Mouse (Mus musculus): ENCODE measurements at regions not wholly inside any gene's neighbourhood (a gene's known extent, or its start where the extent isn't known, plus 50 kb on each side); places are given as distances from the start of the nearest gene placed in this dataset.

DNA sequence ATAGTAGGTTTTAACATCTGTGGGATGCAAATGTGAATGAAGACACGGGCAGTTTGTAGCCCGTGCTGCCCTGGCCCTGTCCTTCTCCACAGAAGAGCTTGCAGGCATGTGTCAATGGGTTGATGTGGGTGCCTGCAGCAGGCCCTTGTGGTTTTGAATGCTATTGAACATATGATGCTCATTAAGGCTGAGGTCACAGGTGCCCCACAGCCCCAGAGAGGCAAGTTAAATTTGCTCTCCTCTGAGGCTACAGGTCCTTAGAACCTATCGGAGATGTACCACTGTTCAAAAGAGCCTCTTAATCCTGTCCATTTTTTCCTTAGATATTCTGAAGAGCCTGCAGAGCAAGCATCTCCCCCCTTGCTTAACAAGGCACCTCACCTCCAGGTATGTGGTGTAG is 71.7 kb upstream of the Dlg1 start:
- intact Hi-C loops (cut with DNase I), result no loop called here
- no peak for DNase-seq (ENCODE audit: extremely low spot score in 1 of 2, low spot score in 2 of 2)

DNA sequence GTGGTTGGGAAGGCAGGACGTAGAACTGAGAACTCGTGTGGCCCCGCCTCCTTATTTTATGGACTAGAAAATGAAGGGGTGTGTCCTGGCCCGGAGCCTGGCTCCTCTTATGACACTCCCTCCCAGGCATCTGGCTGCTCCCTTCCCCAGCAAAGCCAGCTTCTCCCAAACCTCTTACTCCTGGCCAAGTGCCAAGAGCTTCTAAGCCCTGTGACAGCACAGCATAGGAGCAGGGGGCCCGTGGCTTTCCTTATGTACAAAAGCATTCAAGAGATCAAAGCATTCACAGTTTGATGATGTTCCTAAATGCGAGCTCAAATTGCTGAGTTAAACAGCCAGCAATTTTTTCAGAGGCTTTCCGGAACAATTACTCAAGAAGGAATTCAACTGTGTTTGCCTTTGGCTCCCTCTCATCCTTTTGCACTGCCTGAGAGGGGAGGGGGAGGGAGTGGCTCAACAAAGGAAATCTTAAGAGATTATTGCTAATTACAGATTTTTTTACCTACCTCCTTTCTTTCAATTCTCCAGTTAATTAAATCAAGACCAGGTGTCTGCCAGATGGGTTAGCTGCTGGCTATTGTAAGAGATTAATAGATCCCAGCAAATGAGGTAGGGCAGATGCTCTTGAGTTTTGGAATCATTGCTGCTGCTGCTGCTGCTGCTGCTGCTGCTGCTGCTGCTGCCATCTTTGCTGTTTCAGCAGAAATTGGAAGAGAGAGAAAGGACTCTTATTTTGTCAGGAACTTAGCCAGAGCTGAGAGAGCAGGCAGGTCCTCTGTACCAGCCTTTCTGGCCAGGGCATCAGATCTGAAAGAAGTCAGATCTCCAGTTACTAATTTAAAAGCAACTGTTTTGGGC is 71.0 kb upstream of the Dlg1 start:
- intact Hi-C loops (cut with DNase I), result no loop called here
- DNase-seq (ENCODE audit: extremely low spot score in 1 of 2, low spot score in 2 of 2), result peak; percentile 66 to 86

DNA sequence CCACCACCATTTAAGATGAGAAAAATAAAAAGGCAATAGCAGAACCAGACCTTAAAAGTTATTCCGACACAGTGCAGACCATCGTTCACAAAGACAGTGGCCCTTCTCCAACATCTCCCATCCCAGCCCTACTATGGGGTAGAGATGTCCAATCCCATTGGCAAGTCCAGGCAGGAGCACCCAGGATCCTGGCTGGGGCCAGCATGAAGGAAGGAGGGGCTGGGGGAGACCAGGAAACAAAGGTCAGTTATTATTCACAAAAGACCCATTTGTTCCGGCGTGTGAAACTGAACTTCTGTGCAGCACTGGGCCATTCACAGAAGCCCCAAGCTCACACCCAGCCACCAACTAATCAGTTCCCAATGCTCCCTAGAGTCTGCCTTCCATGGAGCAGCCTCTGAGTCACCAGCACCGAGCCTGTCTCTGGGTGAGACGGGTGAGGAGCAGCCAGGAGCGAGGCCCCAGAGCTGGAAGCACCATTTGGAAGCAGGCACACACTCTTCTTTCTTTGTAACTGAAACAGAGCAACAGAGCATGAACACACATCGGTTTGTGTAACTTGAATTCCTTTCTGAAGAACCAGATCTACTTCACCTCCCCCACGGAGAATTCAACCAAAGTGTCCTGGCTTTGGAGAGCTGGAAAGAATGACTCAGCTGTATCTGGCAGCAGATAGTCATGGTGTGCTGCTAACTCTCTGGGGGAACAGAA is 70.1 kb upstream of the Dlg1 start:
- DNase-seq (ENCODE audit: extremely low spot score in 1 of 2, low spot score in 2 of 2), result no peak
- intact Hi-C loops (cut with DNase I), result no loop called here

DNA sequence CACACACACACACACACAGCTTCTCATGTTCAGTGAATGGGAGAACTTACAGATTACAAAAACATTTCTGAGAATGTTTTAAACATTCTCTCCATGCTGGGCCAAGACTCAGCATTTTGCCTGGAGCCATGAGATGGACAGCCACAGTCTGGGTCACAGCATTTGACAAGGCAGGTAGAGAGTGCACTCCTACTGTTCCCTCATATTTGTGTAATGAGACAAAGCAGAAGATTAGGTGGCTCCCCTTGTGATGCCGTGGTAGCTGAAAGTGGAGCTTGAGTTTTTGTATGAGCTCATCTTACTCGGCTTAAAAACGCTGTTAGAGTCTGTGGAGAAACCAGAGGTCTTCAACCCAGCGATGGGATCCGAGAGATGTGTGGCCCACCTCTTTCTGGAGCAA is 65.3 kb upstream of the Dlg1 start:
- intact Hi-C loops (cut with DNase I), result no loop called here
- DNase-seq (ENCODE audit: extremely low spot score in 1 of 2, low spot score in 2 of 2), result no peak

DNA sequence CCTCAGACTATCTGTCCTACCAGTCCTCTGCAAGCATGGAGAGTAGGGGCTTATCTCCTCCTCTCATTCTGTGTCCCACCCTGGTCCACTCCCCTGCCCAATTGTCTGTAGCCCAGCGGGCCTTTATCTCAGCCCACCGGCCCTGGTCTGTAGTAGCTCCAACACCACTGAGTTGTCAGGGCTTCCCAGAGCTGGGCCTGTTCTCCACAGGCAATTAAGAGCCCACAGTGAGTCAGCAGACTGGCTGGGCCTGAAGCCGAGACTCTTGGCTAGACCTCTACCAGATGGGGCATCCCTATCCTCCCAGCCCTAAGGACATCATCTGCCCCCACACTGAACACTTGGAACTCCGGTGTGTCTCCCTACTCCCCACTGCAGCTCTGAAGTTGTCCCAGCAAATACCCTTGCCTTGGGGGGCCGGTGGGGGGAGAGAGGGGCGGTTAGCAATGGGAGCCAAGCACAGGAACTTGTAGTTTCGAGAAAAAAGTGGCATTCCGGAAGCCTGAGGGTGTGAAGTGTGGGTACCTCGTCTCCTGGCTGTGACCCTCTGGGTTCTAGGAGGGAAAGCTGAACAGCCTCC is 64.7 kb upstream of the Dlg1 start:
- DNase-seq (ENCODE audit: extremely low spot score in 1 of 2, low spot score in 2 of 2), result no peak
- intact Hi-C loops (cut with DNase I), result no loop called here

DNA sequence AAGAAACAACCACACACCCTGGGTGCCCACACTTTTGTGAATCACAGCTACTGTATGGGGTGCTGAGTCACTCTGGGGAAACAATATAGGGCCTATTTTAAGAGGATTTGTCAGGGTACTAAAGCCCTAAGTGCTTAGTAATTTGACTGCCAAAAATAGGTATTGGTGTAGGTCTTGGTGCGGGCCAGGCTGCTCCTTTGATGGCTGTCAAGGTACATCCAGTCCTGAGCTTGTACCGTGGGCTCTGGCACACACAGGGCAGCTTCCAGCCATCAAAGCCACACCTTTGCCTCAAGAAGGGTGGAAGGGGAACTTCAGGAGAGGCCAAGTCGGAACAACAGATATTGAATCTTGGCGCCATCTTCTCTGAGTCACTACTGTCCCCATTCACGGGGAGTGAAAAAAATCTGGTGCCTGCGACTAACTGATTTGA is 64.2 kb upstream of the Dlg1 start:
- DNase-seq (ENCODE audit: extremely low spot score in 1 of 2, low spot score in 2 of 2), result no peak
- intact Hi-C loops (cut with DNase I), result no loop called here

DNA sequence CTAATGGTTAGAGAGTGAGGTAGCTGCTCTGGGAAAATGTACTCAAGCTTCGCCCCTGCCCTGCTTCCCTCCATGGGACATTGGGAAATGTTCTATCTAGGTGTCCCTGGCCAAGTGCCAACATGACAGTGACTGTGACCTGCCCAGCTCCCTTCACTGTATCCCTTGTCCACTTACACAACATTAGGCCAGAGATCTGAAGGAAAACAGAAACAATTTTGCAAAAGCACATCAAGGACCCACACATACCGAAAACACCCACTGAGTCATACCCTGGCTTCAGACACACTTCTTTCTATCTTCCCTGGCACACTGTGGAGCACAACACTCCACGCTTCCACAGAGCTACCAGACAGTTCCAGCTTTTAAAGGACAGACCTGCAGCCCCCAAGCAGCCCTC is 62.0 kb upstream of the Dlg1 start:
- no peak for DNase-seq (ENCODE audit: extremely low spot score in 1 of 2, low spot score in 2 of 2)
- intact Hi-C loops (cut with DNase I), result no loop called here

DNA sequence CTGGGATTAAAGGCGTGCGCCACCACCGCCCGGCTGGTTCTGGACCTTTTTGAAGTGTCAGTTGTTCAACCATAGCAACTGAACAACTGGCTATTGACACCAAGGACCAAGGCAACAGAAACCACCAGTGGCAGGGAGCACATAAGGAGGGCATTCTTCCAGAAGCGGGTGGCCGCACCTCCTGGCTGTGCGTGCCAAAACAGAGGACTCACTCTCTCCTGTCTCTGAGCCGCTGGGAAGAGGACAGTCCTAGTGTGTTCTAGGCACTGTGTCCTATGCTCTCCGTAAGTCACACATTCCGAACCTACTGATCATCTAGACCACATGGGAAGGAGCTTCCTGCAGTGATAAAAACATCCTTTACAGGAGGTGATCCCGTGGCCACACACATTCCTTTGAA is 60.1 kb upstream of the Dlg1 start:
- intact Hi-C loops (cut with DNase I), result no loop called here
- peak in 1 of 2 experiments; percentile 51 for DNase-seq (ENCODE audit: extremely low spot score in 1 of 2, low spot score in 2 of 2)

DNA sequence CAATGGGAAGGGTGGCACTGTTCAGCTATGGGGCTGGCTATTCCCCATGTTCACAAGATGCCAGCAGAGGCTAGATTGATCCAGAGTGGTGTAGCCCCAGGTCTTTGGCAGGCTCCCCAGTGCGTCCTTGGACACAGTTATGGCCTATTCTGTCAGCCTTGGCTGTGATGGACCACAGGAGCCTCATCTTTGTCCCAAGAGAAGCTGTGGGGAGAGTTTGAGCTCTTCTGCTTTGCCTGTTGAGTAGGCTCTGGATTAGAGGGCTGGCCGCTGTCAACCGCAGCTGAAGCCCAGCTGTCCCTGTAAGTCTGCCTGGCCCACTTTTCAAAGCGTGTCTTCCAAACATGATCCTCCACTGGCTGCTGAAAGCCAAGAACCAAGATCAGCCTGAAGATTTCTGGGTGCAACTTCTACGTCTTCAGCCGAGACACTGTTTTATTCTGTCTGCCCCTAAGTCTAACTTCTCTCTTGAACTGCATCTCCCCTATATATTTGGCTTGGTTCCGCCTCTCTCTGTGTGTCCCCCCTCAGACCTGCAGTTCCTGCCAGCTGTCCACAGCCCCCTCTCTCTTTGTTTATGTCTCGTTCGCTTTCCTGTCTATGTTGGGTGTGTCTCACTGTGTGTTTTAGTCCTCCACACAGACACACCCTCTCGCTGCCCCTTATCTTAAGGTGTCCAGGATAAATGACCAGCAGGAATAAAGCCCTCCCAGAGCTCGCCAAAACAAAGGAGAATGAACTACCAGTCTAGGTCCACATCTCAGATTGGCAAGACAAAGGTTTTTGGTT is 56.7 kb upstream of the Dlg1 start:
- no peak for DNase-seq (ENCODE audit: extremely low spot score in 1 of 2, low spot score in 2 of 2)
- intact Hi-C loops (cut with DNase I), result no loop called here

DNA sequence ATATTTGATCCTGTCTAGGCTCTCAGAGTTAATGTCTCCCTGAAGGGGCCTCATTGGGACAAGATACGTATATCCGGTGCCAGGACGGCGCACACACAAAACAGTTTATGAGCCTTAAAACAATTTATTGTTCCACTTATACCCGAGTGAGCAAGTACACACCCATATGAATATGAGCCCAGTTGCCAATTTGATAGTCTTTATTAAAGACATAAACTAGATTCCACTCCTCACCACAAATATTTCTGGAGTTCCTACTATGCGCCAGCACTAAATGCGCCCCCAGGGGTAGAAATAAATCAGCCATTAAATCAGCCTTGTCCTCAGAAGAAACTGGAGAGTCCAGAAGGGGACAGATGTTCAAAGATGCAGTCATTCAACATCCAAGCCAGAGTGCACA is 54.3 kb upstream of the Dlg1 start:
- intact Hi-C loops (cut with DNase I), result no loop called here

DNA sequence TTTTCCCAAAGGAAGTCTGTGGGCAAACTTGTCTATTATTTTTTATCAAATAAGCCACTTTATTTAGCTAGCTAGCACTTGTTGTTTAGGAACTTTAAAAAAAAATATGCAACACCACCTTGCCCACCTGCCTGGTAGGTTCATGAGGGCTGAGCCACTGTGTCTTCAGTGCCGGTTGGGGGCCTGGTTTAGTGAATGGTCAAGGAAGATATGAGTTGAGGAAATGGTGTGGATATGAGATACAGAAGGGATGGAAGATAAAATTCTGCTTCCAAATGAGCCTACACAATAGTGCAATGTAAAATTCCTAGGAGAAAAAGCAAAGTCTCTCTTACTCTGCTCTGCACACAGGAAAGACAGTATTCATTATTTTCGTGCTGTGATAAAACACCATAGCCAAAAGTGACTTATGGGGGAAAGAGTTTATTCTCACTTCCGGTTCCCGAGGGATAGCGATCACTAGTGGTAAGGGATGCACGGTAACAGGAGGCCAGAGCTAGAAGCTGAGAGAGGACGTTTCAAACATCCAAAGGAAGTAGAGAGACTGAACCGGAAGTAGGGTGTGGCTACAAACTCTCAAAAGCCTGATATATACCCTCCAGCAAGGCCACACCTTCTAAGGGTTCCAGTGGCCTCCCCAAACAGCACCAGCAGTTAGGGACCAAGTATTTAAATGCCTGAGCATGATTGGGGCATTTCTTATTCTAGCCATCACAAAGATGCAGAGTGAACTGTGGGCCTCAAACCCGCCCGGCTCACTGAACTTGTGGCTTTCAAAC is 53.7 kb upstream of the Dlg1 start:
- intact Hi-C loops (cut with DNase I), result no loop called here

More for the DNA sequence above, 54.3 kb upstream of the Dlg1 start:
- DNase-seq (ENCODE audit: extremely low spot score in 1 of 2, low spot score in 2 of 2), result no peak

More for the DNA sequence above, 53.7 kb upstream of the Dlg1 start:
- no peak for DNase-seq (ENCODE audit: extremely low spot score in 1 of 2, low spot score in 2 of 2)

Data from left cerebral cortex, postnatal 10 days (tissue).